Mouse (Mus musculus): ENCODE results near the gene Sfr1.

GRCm38 (mm10) chr19:47731071-47731881 is at the start of gene Sfr1:
- peak; percentile 83 for TF ChIP-seq POLR2A (IDR thresholded peaks at IDR 0.05; ENCODE audit: low read depth, low read length)
- TF ChIP-seq CTCF (IDR thresholded peaks at IDR 0.05; ENCODE audit: extremely low read depth, insufficient read length, insufficient replicate concordance, low read depth, low read length) = peak; percentile 34; the same call in 1 of the 2 replicates

Measured in small intestine, adult 2 months (tissue).